Mouse (Mus musculus): ENCODE results near the gene Gm20843. TPM values are rescaled to one million over a fixed set of nuclear protein-coding genes. Genes with fewer than 3 reads are reported as not detected.

Gm20843 gene
- not detected in 2 replicates for polyA plus RNA-seq (2012; rRNA removed)

DNA sequence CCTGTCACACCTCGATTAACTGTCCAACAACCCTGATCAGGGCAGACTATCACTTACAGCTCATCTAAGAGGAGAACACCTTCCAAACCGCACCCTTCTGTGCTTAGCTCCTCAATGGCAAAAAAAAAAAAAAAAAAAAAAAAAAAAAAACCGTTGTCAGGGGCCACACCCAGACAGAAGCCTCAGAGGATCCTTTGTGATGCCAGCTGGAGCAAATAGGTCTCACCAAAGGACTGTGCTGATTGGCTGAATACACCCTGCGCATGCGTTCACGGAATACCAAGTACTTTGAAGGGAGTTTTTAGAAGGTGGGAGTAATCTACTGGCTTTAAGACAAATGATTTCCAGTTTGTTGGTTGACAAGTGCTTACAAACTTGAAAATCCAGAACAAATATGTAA is at the start of gene Gm20843:
TSS of gene Gm20843 (minus strand) at position 101 of the 400 bp plus-strand sequence.

